Mouse (Mus musculus): ENCODE results near the gene Tcam1. TPM values are rescaled to one million over a fixed set of nuclear protein-coding genes. Genes with fewer than 3 reads are reported as not detected.

Tcam1 gene
- polyA plus RNA-seq (2012; rRNA removed; ENCODE audit: low replicate concordance), result 0.11 and 0.33 TPM in 2 replicates

GRCm38 (mm10) chr11:106276454-106276853, at the start of gene Tcam1:
TSS of gene Tcam1 (plus strand) at chr11:106276672.

DNA sequence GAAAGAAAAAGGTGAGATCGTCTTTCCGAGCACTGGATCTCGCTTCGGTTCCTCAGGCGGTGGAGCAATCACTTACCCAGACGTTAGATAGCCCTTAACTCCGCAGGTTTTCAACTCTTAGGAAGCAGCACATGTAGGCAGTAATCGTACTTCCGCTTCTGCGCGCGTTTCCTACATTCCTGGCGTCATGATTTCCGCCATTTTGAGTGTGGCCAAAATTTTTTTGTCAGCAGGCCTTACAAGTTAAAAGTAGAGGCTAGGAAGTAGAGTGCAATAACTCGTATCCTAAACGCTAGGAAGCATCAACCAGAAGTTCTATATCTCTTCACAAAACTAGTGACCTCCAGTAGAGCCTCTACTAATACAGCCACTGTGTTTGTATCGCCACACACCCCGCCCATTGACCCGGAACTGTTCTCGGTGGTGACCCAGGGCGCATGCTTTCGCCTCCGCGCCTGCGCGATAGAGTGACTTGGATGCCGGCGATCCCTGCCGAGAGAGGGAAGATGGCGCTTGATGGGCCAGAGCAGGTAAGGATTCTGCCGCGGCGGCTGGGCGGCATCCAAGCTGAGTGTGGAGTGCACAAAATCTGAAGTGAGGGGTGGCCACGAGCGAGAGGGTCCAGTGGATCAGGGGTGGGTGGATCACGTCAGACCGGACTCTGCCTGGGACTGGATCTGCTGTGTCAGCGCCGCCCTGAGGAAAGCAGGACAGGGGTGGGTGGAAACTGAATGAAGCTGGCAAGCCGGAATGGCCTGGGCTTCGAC, 20.6 kb upstream of the Tcam1 start, which contains the start of the genes Ftsj3 and Psmc5:
Ftsj3 (minus strand) TSS at position 395 of the 767 bp plus-strand sequence.
Psmc5 (plus strand) TSS at position 470 of the 767 bp plus-strand sequence.

DNA sequence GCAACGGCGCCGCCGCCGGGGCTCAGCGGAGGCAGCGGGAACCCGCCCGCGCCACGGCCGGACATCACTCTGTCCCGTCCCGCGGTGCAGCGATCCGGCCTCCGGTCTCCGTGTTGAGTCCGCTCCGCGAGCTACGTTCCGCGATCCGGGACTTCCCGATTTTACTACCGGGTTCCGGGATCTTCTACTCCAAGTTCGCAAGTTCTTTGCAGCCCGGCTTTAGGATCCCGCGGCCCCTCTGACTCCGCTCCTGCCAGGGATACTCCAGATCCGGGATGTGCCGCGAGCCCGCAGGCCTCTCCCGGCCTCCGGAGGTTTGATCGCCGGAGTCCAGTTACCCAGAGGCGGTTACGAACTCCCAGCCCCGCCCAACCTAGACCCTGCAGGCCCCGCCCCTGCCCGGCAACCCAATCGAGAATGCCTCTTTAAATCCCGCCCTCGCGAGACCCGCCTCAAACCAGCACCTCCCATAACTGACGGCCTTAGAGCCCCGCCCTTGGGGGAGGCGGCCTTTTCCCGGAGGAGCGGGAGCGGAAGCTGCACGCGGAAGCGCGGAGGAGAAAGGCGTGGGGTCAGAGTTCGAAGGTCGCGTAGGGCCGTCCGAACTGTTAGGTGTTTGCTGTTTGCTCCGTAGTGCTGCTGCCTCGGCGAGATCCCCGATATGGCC, 3.7 kb upstream of the Tcam1 start, which contains the start of gene Smarcd2:
Smarcd2 (minus strand) TSS at position 329 of the 667 bp plus-strand sequence.

DNA sequence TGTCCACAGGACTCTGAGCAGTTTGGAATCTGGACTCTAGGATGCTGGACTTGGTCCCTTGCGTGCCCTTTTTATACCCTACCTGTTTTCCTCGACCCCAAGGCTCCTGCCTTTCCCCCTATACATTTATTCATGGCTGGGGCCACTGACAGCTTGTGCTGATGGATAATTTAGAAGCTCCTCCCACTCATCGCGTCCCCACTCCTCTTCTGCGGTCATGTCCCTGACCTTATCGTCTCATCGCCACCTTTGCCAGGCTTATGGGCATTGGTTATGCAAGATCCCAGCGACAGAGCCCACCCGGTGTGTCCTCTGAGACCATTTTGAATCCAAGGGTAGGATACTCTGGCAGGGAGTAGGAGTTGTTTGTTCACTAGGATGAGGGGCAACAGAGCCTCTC, 25.3 kb downstream of the Tcam1 start, which contains the start of gene Gh:
Gh (minus strand) TSS at position 101 of the 400 bp plus-strand sequence.

GRCm38 (mm10) chr11:106314333-106314812, 37.9 kb downstream of the Tcam1 start, which contains the start of gene Cd79b:
TSS of gene Cd79b (minus strand) at chr11:106314762.

Other genes starting within 250 kb of the Tcam1 start
- gene Dcaf7, start 239.8 kb upstream of the Tcam1 start, polyA plus RNA-seq (2012; rRNA removed; ENCODE audit: low replicate concordance), result 41.7 and 42.6 TPM in 2 replicates
- gene Taco1, start 210.6 kb upstream of the Tcam1 start, polyA plus RNA-seq (2012; rRNA removed; ENCODE audit: low replicate concordance), result 15.6 and 17.6 TPM in 2 replicates
- 39.9 and 55.5 TPM in 2 replicates for gene Map3k3, start 192.1 kb upstream of the Tcam1 start, polyA plus RNA-seq (2012; rRNA removed; ENCODE audit: low replicate concordance)
- gene Gm10840, start 115.8 kb upstream of the Tcam1 start, polyA plus RNA-seq (2012; rRNA removed; ENCODE audit: low replicate concordance), result not detected in 2 replicates
- gene Limd2, start 115.8 kb upstream of the Tcam1 start, polyA plus RNA-seq (2012; rRNA removed; ENCODE audit: low replicate concordance), result 139 and 178 TPM in 2 replicates
- gene Strada, start 74.5 kb upstream of the Tcam1 start, polyA plus RNA-seq (2012; rRNA removed; ENCODE audit: low replicate concordance), result 30.4 and 43.7 TPM in 2 replicates
- 8.0 and 20.2 TPM in 2 replicates for gene Ccdc47, start 60.3 kb upstream of the Tcam1 start, polyA plus RNA-seq (2012; rRNA removed; ENCODE audit: low replicate concordance)
- 7.4 and 10.8 TPM in 2 replicates for gene Ddx42, start 59.7 kb upstream of the Tcam1 start, polyA plus RNA-seq (2012; rRNA removed; ENCODE audit: low replicate concordance)
- gene Ftsj3, start 20.6 kb upstream of the Tcam1 start, polyA plus RNA-seq (2012; rRNA removed; ENCODE audit: low replicate concordance), result 11.0 and 13.9 TPM in 2 replicates
- 23.5 and 41.8 TPM in 2 replicates for gene Psmc5, start 20.5 kb upstream of the Tcam1 start, polyA plus RNA-seq (2012; rRNA removed; ENCODE audit: low replicate concordance)
- 146 and 157 TPM in 2 replicates for gene Smarcd2, start 3.7 kb upstream of the Tcam1 start, polyA plus RNA-seq (2012; rRNA removed; ENCODE audit: low replicate concordance)
- gene Gh, start 25.2 kb downstream of the Tcam1 start, polyA plus RNA-seq (2012; rRNA removed; ENCODE audit: low replicate concordance), result 0.68 and 1.5 TPM in 2 replicates
- gene Cd79b, start 38.1 kb downstream of the Tcam1 start, polyA plus RNA-seq (2012; rRNA removed; ENCODE audit: low replicate concordance), result 140 and 163 TPM in 2 replicates
- 1.9 and 41.1 TPM in 2 replicates for gene Scn4a, start 76.6 kb downstream of the Tcam1 start, polyA plus RNA-seq (2012; rRNA removed; ENCODE audit: low replicate concordance)
- gene Prr29, start 88.8 kb downstream of the Tcam1 start, polyA plus RNA-seq (2012; rRNA removed; ENCODE audit: low replicate concordance), result 0.59 and 3.7 TPM in 2 replicates
- 54.7 and 61.3 TPM in 2 replicates for gene Icam2, start 111.4 kb downstream of the Tcam1 start, polyA plus RNA-seq (2012; rRNA removed; ENCODE audit: low replicate concordance)
- 20.1 and 29.2 TPM in 2 replicates for gene Ern1, start 211.2 kb downstream of the Tcam1 start, polyA plus RNA-seq (2012; rRNA removed; ENCODE audit: low replicate concordance)